Mouse (Mus musculus) ES-E14 (cell line): ENCODE results near the gene Kcnip1. TPM values are rescaled to one million over a fixed set of nuclear protein-coding genes. Genes with fewer than 3 reads are reported as not detected.

Experiments used
- DNase-seq: peaks from one replicate; pipeline ENCODE4 v3.0.0-alpha.2; 2013; ENCODE audit warnings: low read depth, low spot score
- H3K27ac ChIP-seq: 2 replicates; pipeline ENCODE4 v1.5.1; 2012; ENCODE audit warnings: low read depth, mild to moderate bottlenecking, low read length, moderate library complexity, mixed read lengths; ENCODE audit not compliant: poor library complexity, insufficient read depth, severe bottlenecking
- H3K36me3 ChIP-seq: 2 replicates; pipeline ENCODE4 v1.6.1; 2012; ENCODE audit warnings: mild to moderate bottlenecking, low read length, moderate library complexity, mixed read lengths; ENCODE audit not compliant: control insufficient read depth, poor library complexity, insufficient read depth, severe bottlenecking
- H3K4me1 ChIP-seq, 2 experiments: fragments of 150-350 bp in 1 of 2; sonication (generic) in 1 of 2; 2 replicates each; pipeline ENCODE4 v1.6.1; 2012; ENCODE audit warnings: low read length in 2 of 2, mild to moderate bottlenecking in 1 of 2, mixed read lengths in 1 of 2; ENCODE audit not compliant: control insufficient read depth in 2 of 2, insufficient read depth in 2 of 2, poor library complexity in 1 of 2
- H3K4me3 ChIP-seq, 2 experiments: fragments of 150-350 bp in 1 of 2; sonication (generic) in 1 of 2; 2 replicates each; pipeline ENCODE4 v1.5.1; 2012; ENCODE audit warnings: low read length in 2 of 2, low read depth in 1 of 2, mild to moderate bottlenecking in 1 of 2, mixed read lengths in 1 of 2; ENCODE audit not compliant: insufficient read depth in 1 of 2, poor library complexity in 1 of 2, severe bottlenecking in 1 of 2
- H3K9ac ChIP-seq: 2 replicates; pipeline ENCODE4 v1.6.1; 2012; ENCODE audit warnings: low read depth, mild to moderate bottlenecking, low read length, mixed read lengths; ENCODE audit not compliant: poor library complexity, insufficient read depth, severe bottlenecking
- H3K9me3 ChIP-seq: fragments of 150-350 bp; sonication (generic); 2 replicates; pipeline ENCODE4 v1.6.1; 2012; ENCODE audit warnings: low read depth, mild to moderate bottlenecking, low read length; ENCODE audit not compliant: control insufficient read depth, insufficient read depth
- CHD2 ChIP-seq: IDR thresholded peaks from 2 replicates; pipeline ENCODE4 v1.6.1; 2014; ENCODE audit warnings: mild to moderate bottlenecking, low read depth, low read length, inconsistent platforms
- HCFC1 ChIP-seq: IDR thresholded peaks from 2 replicates; pipeline ENCODE4 v1.6.1; 2012; ENCODE audit warnings: low read length, inconsistent platforms, borderline replicate concordance; ENCODE audit not compliant: insufficient read depth
- MAFK ChIP-seq: IDR thresholded peaks from 2 replicates; pipeline ENCODE4 v1.6.1; 2014; ENCODE audit warnings: mild to moderate bottlenecking, low read depth, low read length, inconsistent platforms; ENCODE audit not compliant: insufficient read depth
- ZC3H11A ChIP-seq: IDR thresholded peaks from 2 replicates; pipeline ENCODE4 v1.6.1; 2012; ENCODE audit warnings: low read depth, mild to moderate bottlenecking, inconsistent platforms, low read length, borderline replicate concordance
- ZNF384 ChIP-seq: IDR thresholded peaks from 2 replicates; pipeline ENCODE4 v1.6.1; 2012; ENCODE audit warnings: low read depth, low read length, inconsistent platforms
- in situ Hi-C, 2 experiments: fragments of 600-800 bp; cut with MboI; formaldehyde crosslinking; loops; one replicate each; pipeline ENCODE4 v1.15.1; 2025; ENCODE audit warnings: low sequenced_read_pairs in 2 of 2, inconsistent platforms in 1 of 2; ENCODE audit not compliant: unreplicated experiment in 2 of 2
- total RNA-seq: library from RNA; depleted of rRNA; stranded (reverse); fragments of 300-350 nt; gene quantifications from 2 replicates; pipeline ENCODE4 v1.2.3, GENCODE M21; 2012

Kcnip1 gene
- total RNA-seq, 1 experiment = 0.22 TPM

GRCm38 (mm10) chr11:34031015-34031805 is 38.3 kb upstream of the Kcnip1 start:
- Histone ChIP-seq H3K4me3 (no peak overlapping the region), H3K4me1 (no peaks in the 10 kb centered on the region), H3K9ac (no peak overlapping the region), H3K36me3 (no peaks in the 10 kb centered on the region), H3K27ac (no peak overlapping the region), H3K9me3 (no peaks in the 10 kb centered on the region)
- in situ Hi-C loops = no loop called here
- TF ChIP-seq CHD2 (no peak), MAFK (no peak), ZC3H11A (no peak), HCFC1 (no peak), ZNF384 (no peak)
- DNase-seq = no peak

GRCm38 (mm10) chr11:34029658-34030057 is 36.7 kb upstream of the Kcnip1 start:
- no peaks in the 10 kb centered on the region for H3K4me1 ChIP-seq
- no peak overlapping the region for H3K4me3 ChIP-seq
- no peak for TF ChIP-seq ZC3H11A
- no peak for TF ChIP-seq ZNF384
- no peak for TF ChIP-seq MAFK
- no peak for DNase-seq
- H3K27ac ChIP-seq = no peak overlapping the region
- no peaks in the 10 kb centered on the region for H3K9me3 ChIP-seq
- H3K36me3 ChIP-seq = no peaks in the 10 kb centered on the region
- H3K9ac ChIP-seq = no peak overlapping the region
- in situ Hi-C loops = no loop called here

GRCm38 (mm10) chr11:34025091-34025490 is 32.1 kb upstream of the Kcnip1 start:
- H3K36me3 ChIP-seq = no peaks in the 10 kb centered on the region

GRCm38 (mm10) chr11:34012007-34012652 is 19.2 kb upstream of the Kcnip1 start:
- no peak for TF ChIP-seq ZNF384
- no peak for TF ChIP-seq ZC3H11A
- no peak for TF ChIP-seq HCFC1
- Histone ChIP-seq H3K9me3 (no peaks in the 10 kb centered on the region), H3K36me3 (no peaks in the 10 kb centered on the region), H3K4me3 (no peak overlapping the region), H3K4me1 (no peaks in the 10 kb centered on the region), H3K9ac (no peak overlapping the region), H3K27ac (no peak overlapping the region)
- no peak for DNase-seq
- in situ Hi-C loops = no loop called here

More at GRCm38 (mm10) chr11:34025091-34025490, 32.1 kb upstream of the Kcnip1 start:
- H3K4me3 ChIP-seq = no peak overlapping the region
- DNase-seq = no peak
- H3K9me3 ChIP-seq = no peaks in the 10 kb centered on the region
- H3K4me1 ChIP-seq = no peaks in the 10 kb centered on the region
- in situ Hi-C loops = no loop called here
- TF ChIP-seq ZNF384 (no peak), ZC3H11A (no peak), HCFC1 (no peak), CHD2 (no peak), MAFK (no peak)
- H3K27ac ChIP-seq = no peak overlapping the region
- no peak overlapping the region for H3K9ac ChIP-seq
